Mouse (Mus musculus) inflammation-experienced regulatory T-cells, adult 6 months (primary cell): ENCODE results near the gene Reep3. TPM values are rescaled to one million over a fixed set of nuclear protein-coding genes. Genes with fewer than 3 reads are reported as not detected.
"Not testable (repeated sequence)": the region's sequence is repeated elsewhere in the genome, so short reads cannot be mapped to it uniquely, and the experiment has no call there.

Experiments used
- ATAC-seq: one replicate; pipeline ENCODE4 v1.8.0; 2017
- polyA plus RNA-seq, 3 experiments: library from polyadenylated mRNA; unstranded; fragments of 100-300 nt; shearing (Covaris generic); gene quantifications; one replicate each; pipeline ENCODE4 v1.2.1; 2017

The Reep3 gene
- polyA plus RNA-seq, 3 experiments from 2014 or later, result 16.5 to 25.6 (median 19.6) TPM

GRCm38 (mm10) chr10:67010521-67010920 lies 86.2 kb downstream of the Reep3 start:
- ATAC-seq, result no peak

- peak; percentile 85 for ATAC-seq
Measured at GRCm38 (mm10) chr10:67004527-67005042, 92.2 kb downstream of the Reep3 start.

GRCm38 (mm10) chr10:67003743-67004526 lies 92.8 kb downstream of the Reep3 start:
- ATAC-seq, result peak; percentile 63

GRCm38 (mm10) chr10:67003009-67003742 lies 93.6 kb downstream of the Reep3 start:
- ATAC-seq, result no peak

- ATAC-seq, result no peak
Measured at GRCm38 (mm10) chr10:67002207-67003008, 94.3 kb downstream of the Reep3 start.

- ATAC-seq, result not testable (repeated sequence)
Measured at GRCm38 (mm10) chr10:67000958-67001615, 95.7 kb downstream of the Reep3 start.

- no peak for ATAC-seq
Measured at GRCm38 (mm10) chr10:67000136-67000535, 96.6 kb downstream of the Reep3 start.

- ATAC-seq, result no peak
Measured at GRCm38 (mm10) chr10:66998770-66999169, 98.0 kb downstream of the Reep3 start.

- ATAC-seq, result no peak
Measured at GRCm38 (mm10) chr10:66995181-66995580, 101.6 kb downstream of the Reep3 start.

GRCm38 (mm10) chr10:66994469-66994868 lies 102.3 kb downstream of the Reep3 start:
- no peak for ATAC-seq

GRCm38 (mm10) chr10:66992591-66992990 lies 104.2 kb downstream of the Reep3 start:
- ATAC-seq, result no peak

GRCm38 (mm10) chr10:66990506-66990905 lies 106.2 kb downstream of the Reep3 start:
- no peak for ATAC-seq

GRCm38 (mm10) chr10:66983043-66983442 lies 113.7 kb downstream of the Reep3 start:
- no peak for ATAC-seq

GRCm38 (mm10) chr10:66978215-66978614 lies 118.5 kb downstream of the Reep3 start:
- ATAC-seq, result no peak

- no peak for ATAC-seq
Measured at GRCm38 (mm10) chr10:66977093-66977492, 119.7 kb downstream of the Reep3 start.

- ATAC-seq, result no peak
Measured at GRCm38 (mm10) chr10:66975451-66975850, 121.3 kb downstream of the Reep3 start.

GRCm38 (mm10) chr10:66974417-66974816 lies 122.3 kb downstream of the Reep3 start:
- no peak for ATAC-seq

- no peak for ATAC-seq
Measured at GRCm38 (mm10) chr10:66973866-66974265, 122.9 kb downstream of the Reep3 start.

GRCm38 (mm10) chr10:66973274-66973673 lies 123.5 kb downstream of the Reep3 start:
- no peak for ATAC-seq

GRCm38 (mm10) chr10:66970336-66971115 lies 126.2 kb downstream of the Reep3 start:
- no peak for ATAC-seq

GRCm38 (mm10) chr10:66969581-66969980 lies 127.2 kb downstream of the Reep3 start:
- ATAC-seq, result no peak
